Mouse (Mus musculus) testis, adult 2 months (tissue): ENCODE measurements around the gene Tsc22d1.

ENCODE experiments used
- CTCF ChIP-seq: fragments of 200-500 bp; IDR thresholded peaks from 2 replicates; pipeline ENCODE4 v1.5.1; 2012; ENCODE audit warnings: low read depth, mild to moderate bottlenecking, inconsistent platforms, low read length, moderate library complexity; ENCODE audit not compliant: control insufficient read depth, insufficient read depth, insufficient replicate concordance
- POLR2A ChIP-seq: fragments of 200-500 bp; IDR thresholded peaks from 2 replicates; pipeline ENCODE4 v1.6.1; 2012; ENCODE audit warnings: low read depth, mild to moderate bottlenecking, inconsistent platforms, low read length, moderate library complexity; ENCODE audit not compliant: control insufficient read depth

GRCm38 (mm10) chr14:76480507-76480906 lies 65.7 kb downstream of the Tsc22d1 start:
- TF ChIP-seq CTCF (no peak), POLR2A (no peak)
